Mouse (Mus musculus) ES-Bruce4 (cell line): ENCODE results near the gene Gtse1. TPM values are rescaled to one million over a fixed set of nuclear protein-coding genes. Genes with fewer than 3 reads are reported as not detected.

ENCODE experiments used
- H3K27ac ChIP-seq: 2 replicates; pipeline ENCODE4 v1.5.1; 2012; ENCODE audit warnings: low read length, inconsistent platforms; ENCODE audit not compliant: insufficient read depth
- H3K27me3 ChIP-seq: 2 replicates; pipeline ENCODE4 v1.6.1; 2012; ENCODE audit warnings: mild to moderate bottlenecking, low read length, inconsistent platforms; ENCODE audit not compliant: control insufficient read depth, poor library complexity, insufficient read depth, severe bottlenecking
- H3K36me3 ChIP-seq: 2 replicates; pipeline ENCODE4 v1.6.1; 2012; ENCODE audit warnings: inconsistent platforms, mild to moderate bottlenecking, low read length, moderate library complexity; ENCODE audit not compliant: control insufficient read depth, poor library complexity, insufficient read depth, severe bottlenecking
- H3K4me1 ChIP-seq: one replicate; pipeline ENCODE4 v1.8.1; 2011; ENCODE audit warnings: low read length; ENCODE audit not compliant: control insufficient read depth, insufficient read depth
- H3K4me3 ChIP-seq: 2 replicates; pipeline ENCODE4 v1.5.1; 2011; ENCODE audit warnings: low read depth, mild to moderate bottlenecking, low read length
- H3K9ac ChIP-seq: 2 replicates; pipeline ENCODE4 v1.6.1; 2012; ENCODE audit warnings: low read depth, mild to moderate bottlenecking, inconsistent platforms; ENCODE audit not compliant: poor library complexity, severe bottlenecking
- H3K9me3 ChIP-seq: replicated peaks from 2 replicates; pipeline ENCODE4 v1.6.1; 2012; ENCODE audit warnings: mild to moderate bottlenecking, low read length, inconsistent platforms; ENCODE audit not compliant: control insufficient read depth, poor library complexity, insufficient read depth, severe bottlenecking
- CTCF ChIP-seq: IDR thresholded peaks from one replicate; pipeline ENCODE4 v1.8.1; 2011; ENCODE audit warnings: low read depth, low read length
- EP300 ChIP-seq: IDR thresholded peaks from 2 replicates; pipeline ENCODE4 v1.6.1; 2011; ENCODE audit warnings: low read depth, low read length; ENCODE audit not compliant: insufficient read depth
- POLR2A ChIP-seq: IDR thresholded peaks from one replicate; pipeline ENCODE4 v1.8.1; 2011; ENCODE audit warnings: low read length; ENCODE audit not compliant: insufficient read depth
- polyA plus RNA-seq: library from polyadenylated mRNA; stranded (reverse); fragments of >200 nt; gene quantifications from 2 replicates; pipeline ENCODE4 v1.2.4, GENCODE M21; 2011; ENCODE audit warnings: low read depth; ENCODE audit not compliant: missing spikeins, insufficient read depth, insufficient read length

Gene Gtse1
- polyA plus RNA-seq: 134 and 138 TPM in 2 replicates

DNA sequence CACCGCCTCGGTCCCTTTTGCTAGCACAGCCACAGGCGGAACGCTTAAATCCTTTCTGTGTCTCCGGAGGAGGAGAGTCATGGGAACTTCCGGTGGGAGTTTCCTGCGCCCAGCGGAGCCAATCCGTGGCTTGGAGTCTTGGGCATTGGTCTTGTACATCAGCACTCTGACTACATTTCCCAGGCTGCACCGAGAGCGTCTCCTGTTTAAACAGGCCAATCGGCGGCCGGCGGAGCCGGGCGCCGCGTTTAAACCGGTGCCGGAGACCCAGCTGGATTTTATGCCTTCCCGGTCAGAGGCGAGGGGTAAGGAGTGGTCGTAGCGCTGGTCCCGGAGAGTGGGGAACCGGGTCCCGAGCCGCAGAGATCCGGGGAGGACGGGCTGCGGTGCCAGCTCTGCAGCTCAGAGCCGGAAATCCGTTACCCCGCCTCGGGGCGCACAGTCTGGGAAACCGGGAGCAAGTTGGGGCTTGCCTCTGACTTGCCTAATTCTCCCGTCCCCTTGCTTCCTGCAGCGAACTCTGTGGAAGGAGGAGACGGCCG, at the start of gene Gtse1:
Gene Gtse1 (plus strand): TSS at position 256 of the 542 bp plus-strand sequence.
- H3K36me3 ChIP-seq: peaks cover 41% of the 10 kb centered on the region
- H3K9ac ChIP-seq: peak within 1 kb of the TSS; percentile 84
- H3K27me3 ChIP-seq: no peaks in the 10 kb centered on the region
- H3K4me3 ChIP-seq: peak within 1 kb of the TSS; percentile 99
- H3K9me3 ChIP-seq: no peaks in the 10 kb centered on the region
- H3K4me1 ChIP-seq: no peaks in the 10 kb centered on the region
- H3K27ac ChIP-seq: peak within 1 kb of the TSS; percentile 89
- TF ChIP-seq EP300 (peak; percentile 78; the same call in 1 of the 2 replicates), POLR2A (peak; percentile 38), CTCF (no peak)

DNA sequence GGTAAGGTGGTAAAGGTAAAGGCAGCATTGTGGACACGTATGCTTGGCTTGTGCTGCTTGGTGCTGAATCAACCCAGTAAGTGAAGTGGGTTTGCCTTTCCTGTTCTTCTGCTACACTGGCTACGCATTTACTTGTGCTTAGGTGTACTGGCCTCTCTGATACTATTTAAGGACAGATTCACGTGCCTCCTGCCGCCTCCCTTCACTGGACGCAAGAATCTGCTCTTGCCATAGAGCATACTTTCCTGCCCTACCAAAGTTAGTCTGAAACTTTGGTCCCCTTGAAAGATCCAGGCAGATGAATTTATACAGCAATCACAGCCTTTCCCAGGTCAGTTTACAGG, 49.1 kb upstream of the Gtse1 start:
- Histone ChIP-seq H3K36me3 (no peaks in the 10 kb centered on the region), H3K9ac (no peak overlapping the region), H3K27ac (no peak overlapping the region), H3K4me1 (no peaks in the 10 kb centered on the region), H3K27me3 (no peaks in the 10 kb centered on the region), H3K9me3 (no peaks in the 10 kb centered on the region), H3K4me3 (peak overlapping the region; percentile 83; the same call in 1 of the 2 replicates)
- TF ChIP-seq CTCF: no peak
- TF ChIP-seq EP300: no peak
- TF ChIP-seq POLR2A: no peak

DNA sequence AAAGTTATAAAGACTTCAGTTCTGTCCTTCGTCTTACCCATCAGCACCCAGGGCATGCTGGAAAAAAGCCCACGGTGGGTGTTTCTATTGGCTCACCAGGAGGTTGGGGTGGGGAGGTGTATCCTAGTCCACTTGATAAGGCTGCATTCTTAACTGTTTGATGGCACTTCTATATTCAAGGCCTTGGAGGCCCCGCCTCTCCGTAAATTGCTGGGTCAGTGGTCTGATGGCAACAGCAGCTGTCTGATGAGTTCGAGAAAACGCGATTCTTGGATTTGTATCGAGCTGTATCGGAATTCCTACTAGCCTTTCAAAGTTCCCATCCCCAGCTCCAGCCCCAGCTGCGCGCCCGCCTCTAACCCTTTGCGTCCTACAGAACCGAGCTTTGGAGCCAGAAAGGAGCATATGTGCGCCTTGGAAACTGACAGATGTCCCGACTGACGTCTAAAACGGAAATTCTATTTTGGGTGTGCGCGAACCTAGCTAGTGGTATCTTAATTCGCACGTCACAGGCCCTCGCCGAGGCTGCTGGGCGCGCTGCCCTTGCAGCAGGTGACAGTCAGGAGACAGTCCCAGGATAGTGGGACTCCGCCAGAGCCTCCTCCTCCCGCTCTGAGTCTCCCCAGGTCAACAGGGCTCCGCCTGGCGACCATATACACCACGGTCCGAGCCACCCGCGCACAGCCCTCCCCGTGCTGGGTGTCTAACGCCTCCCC, 48.6 kb upstream of the Gtse1 start:
- H3K27ac ChIP-seq: no peak overlapping the region
- TF ChIP-seq EP300: no peak
- no peak for TF ChIP-seq POLR2A
- TF ChIP-seq CTCF: no peak
- peak overlapping the region; percentile 71 for H3K9ac ChIP-seq
- H3K4me3 ChIP-seq: peak overlapping the region; percentile 83
- H3K36me3 ChIP-seq: no peaks in the 10 kb centered on the region
- H3K4me1 ChIP-seq: no peaks in the 10 kb centered on the region
- H3K9me3 ChIP-seq: no peaks in the 10 kb centered on the region
- no peaks in the 10 kb centered on the region for H3K27me3 ChIP-seq

- Histone ChIP-seq H3K36me3 (no peaks in the 10 kb centered on the region), H3K27ac (peak within 1 kb of the TSS; percentile 13), H3K9ac (peak within 1 kb of the TSS; percentile 71), H3K9me3 (no peaks in the 10 kb centered on the region), H3K4me1 (no peaks in the 10 kb centered on the region), H3K4me3 (peak within 1 kb of the TSS; percentile 83), H3K27me3 (no peaks in the 10 kb centered on the region)
- TF ChIP-seq EP300 (peak; percentile 10; the same call in 1 of the 2 replicates), CTCF (no peak), POLR2A (peak; percentile 89)
Measured at GRCm38 (mm10) chr15:85811535-85812277, 47.8 kb upstream of the Gtse1 start, which contains the start of gene Cdpf1. Gene Cdpf1, minus strand, starts transcription at chr15:85811697.

DNA sequence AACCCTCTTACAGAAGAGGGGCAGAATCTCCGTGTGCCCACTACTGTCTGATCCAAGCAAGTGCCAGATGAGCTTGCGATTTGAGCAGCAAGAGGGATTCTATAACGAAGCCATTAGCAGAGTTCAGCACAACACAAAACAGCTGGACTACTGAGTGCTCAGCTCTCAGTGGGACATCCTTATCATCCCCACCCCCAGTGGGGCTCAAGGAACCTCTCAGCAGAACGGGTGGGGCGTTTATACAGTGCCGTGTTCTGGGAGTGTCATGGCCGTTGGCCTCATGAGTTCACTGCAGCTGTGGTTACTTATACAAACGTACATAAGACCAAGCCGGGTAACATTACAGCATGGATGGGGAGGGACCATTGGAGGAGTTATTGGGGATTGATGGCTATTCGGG, 46.1 kb upstream of the Gtse1 start:
- no peaks in the 10 kb centered on the region for H3K4me1 ChIP-seq
- no peak overlapping the region for H3K4me3 ChIP-seq
- no peaks in the 10 kb centered on the region for H3K9me3 ChIP-seq
- H3K27me3 ChIP-seq: no peaks in the 10 kb centered on the region
- no peak for TF ChIP-seq EP300
- TF ChIP-seq POLR2A: no peak
- no peak for TF ChIP-seq CTCF
- H3K27ac ChIP-seq: no peak overlapping the region
- no peak overlapping the region for H3K9ac ChIP-seq
- no peaks in the 10 kb centered on the region for H3K36me3 ChIP-seq
